Mouse (Mus musculus) ES-E14 (cell line): ENCODE measurements at regions not wholly inside any gene's neighbourhood (a gene's known extent, or its start where the extent isn't known, plus 50 kb on each side); places are given as distances from the start of the nearest gene placed in this dataset.

Experiments
- CHD2 ChIP-seq: IDR thresholded peaks from 2 replicates; pipeline ENCODE4 v1.6.1; 2014; ENCODE audit warnings: mild to moderate bottlenecking, low read depth, low read length, inconsistent platforms
- HCFC1 ChIP-seq: IDR thresholded peaks from 2 replicates; pipeline ENCODE4 v1.6.1; 2012; ENCODE audit warnings: low read length, inconsistent platforms, borderline replicate concordance; ENCODE audit not compliant: insufficient read depth
- MAFK ChIP-seq: IDR thresholded peaks from 2 replicates; pipeline ENCODE4 v1.6.1; 2014; ENCODE audit warnings: mild to moderate bottlenecking, low read depth, low read length, inconsistent platforms; ENCODE audit not compliant: insufficient read depth
- ZC3H11A ChIP-seq: IDR thresholded peaks from 2 replicates; pipeline ENCODE4 v1.6.1; 2012; ENCODE audit warnings: low read depth, mild to moderate bottlenecking, inconsistent platforms, low read length, borderline replicate concordance
- ZNF384 ChIP-seq: IDR thresholded peaks from 2 replicates; pipeline ENCODE4 v1.6.1; 2012; ENCODE audit warnings: low read depth, low read length, inconsistent platforms

DNA sequence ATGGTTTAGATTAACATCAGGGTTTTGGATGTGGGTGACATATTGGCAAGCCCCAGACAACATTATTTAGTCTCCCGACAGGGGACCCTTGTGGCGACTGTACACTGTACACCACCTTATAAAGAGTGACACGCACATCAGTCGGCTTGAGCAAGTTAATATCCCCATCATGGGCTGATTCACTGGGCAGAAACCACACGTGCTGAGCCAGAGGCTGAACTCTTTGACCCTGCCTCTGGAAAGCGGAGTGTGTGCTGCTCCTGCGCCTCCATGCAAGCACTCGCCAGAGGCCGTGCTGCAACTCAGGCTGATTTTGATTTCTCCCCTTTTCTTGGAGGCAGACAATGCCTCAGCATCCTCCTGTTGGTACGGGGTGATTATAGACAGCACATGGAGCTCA is 125.2 kb upstream of the Msx2 start:
- TF ChIP-seq MAFK (no peak), ZNF384 (no peak), HCFC1 (no peak), ZC3H11A (no peak), CHD2 (no peak)
